Mouse (Mus musculus): Measurements from ENCODE around the gene Sgsm3.
"Not testable (repeated sequence)": the region's sequence is repeated elsewhere in the genome, so short reads cannot be mapped to it uniquely, and the experiment has no call there.

The Sgsm3 gene

GRCm38 (mm10) chr15:80977620-80978334, at the start of gene Sgsm3:
TSS of gene Sgsm3 (plus strand) at chr15:80977765.
- DNase-seq (ENCODE audit: low spot score), result peak; percentile 75

GRCm38 (mm10) chr15:80928811-80929355, 48.7 kb upstream of the Sgsm3 start:
- no peak for DNase-seq (ENCODE audit: low spot score)

- DNase-seq (ENCODE audit: low spot score), result no peak
These were observed 47.5 kb upstream of the Sgsm3 start for GRCm38 (mm10) chr15:80930048-80930571.

DNA sequence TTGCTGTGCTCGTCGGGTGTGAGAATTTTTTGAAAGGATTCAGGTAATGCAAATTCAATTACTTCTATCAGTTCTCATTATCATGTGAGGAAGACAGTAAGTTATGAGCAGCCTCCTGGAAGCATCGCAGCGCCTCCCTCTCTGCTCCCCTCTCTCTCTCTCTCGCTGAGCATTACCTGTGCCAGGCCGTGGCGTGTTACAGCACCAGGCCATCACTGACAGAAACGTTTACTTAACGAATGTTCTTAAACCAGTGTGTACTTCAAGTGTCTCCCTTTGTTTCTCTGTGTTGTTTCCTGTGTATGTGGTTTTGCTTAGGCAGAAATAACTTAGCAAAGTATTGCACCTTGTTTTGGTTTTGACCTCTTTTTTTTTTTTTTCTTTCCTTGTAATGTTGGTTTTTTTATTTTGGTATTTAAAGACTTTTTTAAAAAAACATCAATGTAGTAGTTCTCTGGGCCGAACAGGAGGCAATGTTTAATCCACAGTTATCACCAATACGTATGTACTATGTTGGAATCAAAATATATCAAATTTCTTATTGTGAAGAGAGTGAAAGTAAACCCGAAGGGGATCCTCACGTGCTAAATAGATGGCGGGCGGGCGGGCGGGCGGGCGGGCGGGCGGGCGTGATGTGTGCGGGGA, 46.8 kb upstream of the Sgsm3 start:
- not testable (repeated sequence) for DNase-seq (ENCODE audit: low spot score)

DNA sequence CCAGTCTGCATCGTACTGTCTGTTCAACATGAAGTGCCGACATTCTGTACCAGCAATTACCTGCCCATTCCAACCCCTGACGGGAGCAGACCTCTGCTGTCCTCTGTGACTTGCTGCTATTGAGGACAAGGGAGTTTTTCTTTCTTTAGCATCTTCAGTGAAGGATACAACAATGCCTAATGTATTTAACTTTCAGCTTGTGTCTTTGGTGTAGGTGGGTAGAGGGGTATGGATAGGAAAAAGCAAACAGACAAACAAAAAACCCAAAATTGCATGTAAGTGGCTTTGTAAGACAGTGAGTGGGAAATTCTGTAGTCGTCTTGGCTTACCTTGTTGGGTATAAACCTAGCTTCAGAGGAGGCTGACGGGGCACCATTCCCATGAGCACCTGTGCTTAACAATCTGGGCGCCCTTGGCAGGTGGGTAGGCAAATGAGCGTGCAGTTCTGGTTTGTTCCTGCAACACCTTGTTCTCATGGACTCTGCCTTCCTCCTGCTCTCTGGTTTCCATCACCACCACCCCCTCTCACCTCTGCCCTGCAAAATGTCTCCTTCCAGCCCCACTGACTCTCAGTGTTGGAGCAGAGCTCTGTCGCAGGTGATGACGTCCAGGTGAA, 46.1 kb upstream of the Sgsm3 start:
- DNase-seq (ENCODE audit: low spot score), result no peak

DNA sequence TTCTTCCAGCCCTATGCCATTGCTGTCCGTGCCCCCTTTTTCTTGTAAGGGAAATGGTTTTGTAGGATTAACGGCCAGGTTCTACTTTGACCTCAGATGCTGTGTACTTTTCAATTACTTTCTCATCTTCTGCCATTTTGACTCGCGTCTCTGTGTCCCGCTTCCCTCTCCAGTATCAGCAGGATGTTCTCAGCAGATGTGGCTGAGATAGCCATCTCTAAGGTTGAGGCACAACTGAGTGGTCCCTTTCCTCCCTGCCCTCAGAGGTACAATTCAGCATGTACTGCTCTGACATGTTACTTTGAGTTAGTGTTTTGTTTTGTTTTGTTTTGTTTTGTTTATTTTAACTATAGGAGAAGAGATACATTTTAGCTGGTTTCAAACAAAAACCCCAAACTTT, 42.7 kb upstream of the Sgsm3 start:
- DNase-seq (ENCODE audit: low spot score), result no peak

DNA sequence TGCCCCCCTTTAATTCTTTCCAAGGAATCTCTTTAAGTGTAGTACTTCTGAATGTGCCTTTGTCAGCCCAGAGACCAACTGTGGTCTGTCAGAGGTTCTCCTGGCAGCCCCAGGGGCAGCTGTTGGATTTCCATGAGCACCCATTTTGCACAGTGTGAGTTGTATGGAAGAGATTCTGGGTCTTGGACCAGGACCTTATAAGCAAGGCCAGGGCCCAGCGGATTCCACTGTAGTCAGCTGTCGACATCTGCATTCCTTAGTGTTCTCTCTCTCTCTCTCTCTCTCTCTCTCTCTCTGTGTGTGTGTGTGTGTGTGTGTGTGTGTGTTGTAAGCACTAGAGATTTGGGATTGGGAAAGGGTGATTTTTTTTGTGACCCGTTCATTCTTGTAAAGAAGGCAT, 40.9 kb upstream of the Sgsm3 start:
- DNase-seq (ENCODE audit: low spot score), result no peak

DNA sequence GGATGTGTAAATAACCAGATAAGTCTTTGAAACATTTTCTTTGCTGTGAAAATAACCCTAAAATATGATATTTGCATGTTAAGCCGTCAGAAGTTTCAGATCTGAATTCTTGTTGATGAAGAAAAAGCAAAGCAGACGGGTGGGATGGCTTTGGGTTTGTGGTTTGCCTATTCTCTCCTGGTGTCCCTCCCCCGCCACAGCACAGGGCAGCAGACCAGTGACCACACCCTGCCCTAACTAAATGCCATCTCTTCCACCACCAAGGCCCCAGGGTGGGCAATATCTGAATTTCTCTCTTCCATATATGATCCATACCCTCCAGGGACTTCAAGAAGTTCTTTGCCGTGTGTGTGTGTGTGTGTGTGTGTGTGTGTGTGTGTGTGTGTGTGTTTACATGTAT, 39.0 kb upstream of the Sgsm3 start:
- no peak for DNase-seq (ENCODE audit: low spot score)

DNA sequence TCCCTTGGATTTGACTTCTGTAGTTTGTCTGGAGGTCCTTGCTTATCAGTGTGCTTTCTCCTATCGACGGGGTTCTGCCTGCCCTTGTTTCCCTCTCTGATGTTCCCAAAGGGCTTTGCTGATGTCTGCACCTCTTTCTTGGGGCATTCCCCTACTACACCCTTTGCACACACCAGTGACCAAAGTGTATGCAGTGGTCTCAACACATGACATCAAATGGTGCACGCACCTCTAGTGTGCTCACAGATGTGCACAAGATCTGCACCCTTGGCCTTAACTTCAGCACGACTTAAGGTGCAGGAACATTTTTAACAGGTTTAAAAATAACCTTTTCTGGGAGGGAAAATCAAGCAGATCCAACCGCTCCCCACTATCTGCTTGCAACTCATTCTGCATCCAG, 38.2 kb upstream of the Sgsm3 start:
- DNase-seq (ENCODE audit: low spot score), result no peak

DNA sequence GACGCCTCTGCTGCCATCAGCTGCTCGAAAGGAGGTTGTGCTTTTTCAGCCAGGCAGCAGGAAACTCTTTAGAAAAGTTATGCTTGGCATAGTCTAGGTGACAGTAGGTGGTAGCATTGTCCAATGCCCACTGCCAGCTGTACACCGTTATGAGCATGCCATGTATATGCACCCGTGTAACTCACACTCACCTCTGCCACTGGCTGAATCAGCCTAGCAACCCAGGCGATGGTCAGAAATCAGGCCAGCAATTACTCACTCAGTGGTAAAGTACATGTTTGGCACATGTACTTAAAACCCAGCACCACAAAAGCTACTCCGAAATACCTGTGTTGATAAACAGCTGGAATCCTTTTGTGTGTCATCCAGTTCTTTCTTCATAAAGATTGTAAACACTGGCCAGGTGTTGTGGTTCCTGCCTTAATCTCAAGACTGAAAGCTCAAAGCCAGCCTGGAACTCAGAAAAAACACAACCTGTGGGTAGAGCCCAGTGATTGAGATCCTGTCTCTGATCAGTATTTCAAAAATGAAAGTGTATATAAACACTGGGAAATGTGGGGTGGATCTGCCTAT, 36.0 kb upstream of the Sgsm3 start:
- DNase-seq (ENCODE audit: low spot score), result no peak

- DNase-seq (ENCODE audit: low spot score), result peak; percentile 28
These were observed 31.7 kb upstream of the Sgsm3 start for GRCm38 (mm10) chr15:80945851-80946250.

DNA sequence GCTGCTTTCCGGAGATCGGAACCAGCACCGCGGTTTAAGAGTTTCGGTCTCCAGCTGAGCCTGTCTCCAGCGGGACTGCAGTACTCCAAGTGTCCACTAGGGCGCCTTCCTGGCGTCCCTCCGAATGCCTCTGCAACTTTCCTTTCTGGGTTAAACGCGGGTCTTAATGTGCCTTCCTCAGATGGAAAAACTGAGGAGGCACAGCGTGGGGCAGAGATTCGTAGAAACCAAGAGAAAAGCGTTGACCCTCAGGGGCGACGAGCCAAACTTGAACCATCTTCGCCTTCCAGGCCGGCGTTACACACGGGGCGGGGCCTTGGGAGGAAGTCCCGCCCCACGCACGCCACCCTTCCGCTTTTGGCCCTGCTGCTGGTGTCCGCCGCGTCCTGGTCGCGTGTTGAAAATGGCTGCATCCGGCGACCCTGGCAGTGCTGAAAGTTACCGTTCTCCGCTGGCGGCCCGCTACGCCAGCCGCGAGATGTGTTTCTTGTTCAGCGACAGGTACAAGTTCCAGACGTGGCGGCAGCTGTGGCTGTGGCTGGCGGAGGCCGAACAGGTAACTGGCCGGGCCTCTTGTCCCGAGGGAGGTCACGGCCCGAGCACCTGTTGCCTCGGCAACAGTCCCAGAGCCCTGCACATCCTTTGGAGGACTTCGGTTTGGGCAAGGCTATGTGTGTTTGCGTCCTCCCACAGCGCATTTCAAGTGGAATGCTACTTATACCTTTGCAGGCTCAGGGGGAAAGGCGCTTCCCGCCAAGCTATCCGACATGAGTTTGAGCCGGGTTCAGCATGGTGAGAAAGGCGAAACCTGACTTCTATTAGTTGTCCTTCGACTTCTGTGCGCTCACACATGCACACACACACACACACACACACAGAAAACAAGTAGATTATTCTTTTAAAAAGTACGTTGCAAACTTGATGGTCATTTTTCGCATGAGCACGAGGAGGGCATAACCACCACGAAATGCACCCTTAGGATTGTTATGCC, 29.1 kb upstream of the Sgsm3 start, which contains the start of gene Adsl:
Gene Adsl, plus strand, starts transcription at position 346 of the 991 bp plus-strand sequence.
- DNase-seq (ENCODE audit: low spot score), result peak; percentile 89

DNA sequence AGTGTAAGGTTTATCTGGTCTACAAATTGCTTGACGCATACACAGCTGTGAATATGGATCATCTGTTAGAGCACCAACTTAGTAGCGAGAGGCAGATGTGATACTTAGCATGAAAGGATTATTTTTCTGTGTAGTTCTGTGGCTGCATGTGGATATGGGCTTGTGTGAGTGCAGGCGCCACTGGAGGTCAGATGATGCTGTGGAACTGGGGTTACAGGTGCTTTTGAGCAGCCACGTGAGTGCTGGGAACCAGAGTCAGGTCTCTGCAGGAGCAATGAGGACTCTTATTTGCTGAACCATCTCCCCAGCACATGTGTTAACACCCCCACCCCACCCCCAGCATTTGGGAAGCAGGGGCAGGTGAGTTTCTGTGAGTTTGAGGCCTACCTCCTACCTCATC, 28.1 kb upstream of the Sgsm3 start:
- no peak for DNase-seq (ENCODE audit: low spot score)

DNA sequence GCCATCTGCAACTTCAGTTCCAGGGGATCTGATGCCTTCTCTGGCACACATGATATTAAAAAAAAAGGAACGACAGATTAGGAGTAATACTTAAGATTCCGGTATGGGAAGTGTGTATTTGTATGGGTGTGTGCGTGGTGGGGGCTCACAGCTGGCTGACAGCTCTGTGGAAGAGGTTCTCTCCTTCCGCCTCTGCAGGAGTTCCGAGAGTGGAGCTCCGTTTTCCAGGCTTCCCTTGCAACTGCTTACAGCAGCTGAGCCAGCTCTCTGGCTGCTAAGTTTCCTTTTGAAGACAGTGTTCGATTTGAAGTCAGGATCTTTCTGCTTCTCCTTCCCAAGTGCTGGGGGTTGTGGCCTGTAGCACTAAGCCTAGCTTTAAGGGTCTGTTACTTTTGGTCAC, 27.5 kb upstream of the Sgsm3 start:
- DNase-seq (ENCODE audit: low spot score), result no peak

DNA sequence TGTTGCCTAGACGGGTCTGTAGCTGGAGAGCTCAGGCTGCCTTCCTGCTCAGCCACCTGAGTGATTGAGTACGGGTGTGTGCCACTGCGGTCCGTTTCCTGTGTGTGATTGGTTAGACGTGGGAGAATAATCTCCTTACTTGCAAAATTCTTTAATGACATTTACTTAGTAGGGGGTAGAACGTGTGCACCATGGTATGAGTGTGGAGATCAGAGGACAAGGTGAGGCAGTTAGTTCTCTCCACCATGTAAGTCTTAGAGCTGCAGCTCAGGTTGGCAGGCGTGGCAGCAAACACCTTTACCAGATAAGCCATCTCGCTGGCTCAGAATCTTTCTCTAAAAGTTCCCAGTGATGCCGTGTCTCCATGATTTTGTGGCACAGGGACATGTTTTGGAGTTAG, 23.6 kb upstream of the Sgsm3 start:
- no peak for DNase-seq (ENCODE audit: low spot score)

- DNase-seq (ENCODE audit: low spot score), result no peak
These were observed 22.7 kb upstream of the Sgsm3 start for GRCm38 (mm10) chr15:80954861-80955260.

- DNase-seq (ENCODE audit: low spot score), result no peak
These were observed 21.6 kb upstream of the Sgsm3 start for GRCm38 (mm10) chr15:80955836-80956438.

DNA sequence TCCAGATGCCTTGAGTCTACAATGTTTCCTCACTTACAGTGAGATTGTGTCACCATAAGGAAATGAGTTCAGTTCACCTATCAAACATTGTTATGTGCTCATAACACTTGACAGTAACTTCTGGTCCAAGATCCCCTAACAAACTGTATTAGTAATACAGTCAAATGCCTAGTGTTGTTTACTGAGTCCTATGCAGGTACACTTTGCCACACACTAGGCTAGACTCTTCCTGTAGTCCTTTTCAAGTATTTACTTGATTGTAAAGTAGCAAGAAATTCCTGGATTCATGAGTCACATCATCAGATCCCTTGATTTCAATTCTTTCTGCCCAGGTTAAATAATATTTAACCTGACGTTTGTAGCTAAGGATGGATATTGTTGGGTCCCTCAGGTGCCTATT, 8.2 kb upstream of the Sgsm3 start:
- no peak for DNase-seq (ENCODE audit: low spot score)

- no peak for DNase-seq (ENCODE audit: low spot score)
These were observed 3.3 kb upstream of the Sgsm3 start for GRCm38 (mm10) chr15:80974311-80974710.

DNA sequence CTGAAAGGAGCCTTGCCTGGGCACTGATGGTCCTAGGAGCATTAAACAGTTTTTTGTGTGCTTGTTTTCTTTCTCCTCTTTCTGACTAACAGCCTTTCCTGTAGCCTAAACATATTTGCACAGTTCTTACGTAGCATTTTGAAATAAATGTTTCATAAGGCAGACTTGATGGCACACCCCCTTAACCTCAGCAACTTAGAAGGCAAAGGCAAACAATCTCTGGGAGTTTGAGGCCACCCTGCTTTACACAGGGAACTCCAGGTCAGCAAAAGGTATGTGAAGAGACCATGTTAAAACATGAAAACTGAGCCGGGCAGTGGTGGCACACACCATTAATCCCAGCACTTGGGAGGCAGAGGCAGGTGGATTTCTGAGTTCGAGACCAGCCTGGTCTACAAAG, 1.9 kb upstream of the Sgsm3 start:
- DNase-seq (ENCODE audit: low spot score), result no peak

GRCm38 (mm10) chr15:80979611-80980010, 2.0 kb downstream of the Sgsm3 start:
- DNase-seq (ENCODE audit: low spot score), result no peak

Data from spleen, adult 12 weeks (tissue).